Mouse (Mus musculus): ENCODE results near the gene Ksr1. TPM values are rescaled to one million over a fixed set of nuclear protein-coding genes. Genes with fewer than 3 reads are reported as not detected.

Gene Ksr1
- polyA plus RNA-seq, 1 experiment from 2014 or later, result 5.7 TPM

DNA sequence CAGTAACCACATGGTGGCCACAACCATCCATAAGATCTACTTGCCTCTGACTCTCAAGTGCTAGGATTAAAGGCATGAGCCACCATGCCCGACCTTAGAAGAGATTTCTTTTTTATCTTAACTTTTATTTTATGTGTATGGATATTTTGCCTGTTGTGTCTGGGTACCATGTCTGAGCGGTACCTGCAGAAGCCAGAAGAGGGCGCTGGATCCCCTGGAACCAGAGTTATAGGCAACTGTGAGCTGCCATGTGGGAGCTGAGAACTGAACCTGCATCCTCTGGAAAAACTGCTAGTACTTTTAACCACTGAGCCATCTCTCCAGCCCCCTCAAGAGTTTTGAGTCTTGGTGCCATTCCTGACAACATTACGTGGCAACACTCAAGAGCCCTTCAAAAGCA is 97.3 kb downstream of the Ksr1 start:
- Histone ChIP-seq H3K4me1 (ENCODE audit: control insufficient read depth, insufficient read depth, low read length) (peaks cover 3% of the 10 kb centered on the region; the same call in 1 of the 2 replicates), H3K9ac (ENCODE audit: low read length) (no peak overlapping the region), H3K27ac (ENCODE audit: low read depth, low read length) (no peak overlapping the region), H3K4me2 (ENCODE audit: low read depth) (no peak overlapping the region), H3K9me3 (ENCODE audit: control insufficient read depth, low read length) (no peaks in the 10 kb centered on the region), H3K27me3 (ENCODE audit: control insufficient read depth, insufficient read depth, low read length) (no peaks in the 10 kb centered on the region), H3K4me3 (ENCODE audit: low read depth, low read length) (no peak overlapping the region), H3K36me3 (ENCODE audit: control insufficient read depth, insufficient read depth, low read length) (no peaks in the 10 kb centered on the region)
- ATAC-seq (ENCODE audit: insufficient read depth, low FRiP score, low TSS enrichment), result no peak
- WGBS, result 85% methylated on average over 4 of the region's 4 CpGs
- DNase-seq (ENCODE audit: low spot score), result no peak

- Histone ChIP-seq H3K4me2 (ENCODE audit: low read depth) (no peak overlapping the region), H3K27ac (ENCODE audit: low read depth, low read length) (no peak overlapping the region; the same call in 1 of the 2 replicates)
Observed at GRCm38 (mm10) chr11:79047180-79047727, 99.0 kb downstream of the Ksr1 start.

GRCm38 (mm10) chr11:79046561-79047155 is 99.5 kb downstream of the Ksr1 start:
- 63% methylated on average over 8 of the region's 8 CpGs for WGBS
- Histone ChIP-seq H3K4me3 (ENCODE audit: low read depth, low read length) (no peak overlapping the region), H3K4me2 (ENCODE audit: low read depth) (no peak overlapping the region), H3K36me3 (ENCODE audit: control insufficient read depth, insufficient read depth, low read length) (no peaks in the 10 kb centered on the region), H3K27me3 (ENCODE audit: control insufficient read depth, insufficient read depth, low read length) (no peaks in the 10 kb centered on the region), H3K9me3 (ENCODE audit: control insufficient read depth, low read length) (no peaks in the 10 kb centered on the region), H3K9ac (ENCODE audit: low read length) (no peak overlapping the region), H3K27ac (ENCODE audit: low read depth, low read length) (no peak overlapping the region), H3K4me1 (ENCODE audit: control insufficient read depth, insufficient read depth, low read length) (peaks cover 3% of the 10 kb centered on the region; the same call in 1 of the 2 replicates)
- ATAC-seq (ENCODE audit: insufficient read depth, low FRiP score, low TSS enrichment) (no peak), DNase-seq (ENCODE audit: low spot score) (no peak)

More at GRCm38 (mm10) chr11:79047180-79047727, 99.0 kb downstream of the Ksr1 start:
- Histone ChIP-seq H3K36me3 (ENCODE audit: control insufficient read depth, insufficient read depth, low read length) (no peaks in the 10 kb centered on the region), H3K9ac (ENCODE audit: low read length) (no peak overlapping the region), H3K27me3 (ENCODE audit: control insufficient read depth, insufficient read depth, low read length) (no peaks in the 10 kb centered on the region), H3K9me3 (ENCODE audit: control insufficient read depth, low read length) (no peaks in the 10 kb centered on the region), H3K4me3 (ENCODE audit: low read depth, low read length) (no peak overlapping the region), H3K4me1 (ENCODE audit: control insufficient read depth, insufficient read depth, low read length) (peaks cover 3% of the 10 kb centered on the region; the same call in 1 of the 2 replicates)
- ATAC-seq (ENCODE audit: insufficient read depth, low FRiP score, low TSS enrichment) (no peak), DNase-seq (ENCODE audit: low spot score) (no peak)
- WGBS, result 67% methylated on average over 11 of the region's 11 CpGs

- Histone ChIP-seq H3K9ac (ENCODE audit: low read length) (no peak overlapping the region), H3K27me3 (ENCODE audit: control insufficient read depth, insufficient read depth, low read length) (no peaks in the 10 kb centered on the region), H3K4me1 (ENCODE audit: control insufficient read depth, insufficient read depth, low read length) (peaks cover 3% of the 10 kb centered on the region; the same call in 1 of the 2 replicates), H3K36me3 (ENCODE audit: control insufficient read depth, insufficient read depth, low read length) (no peaks in the 10 kb centered on the region), H3K4me2 (ENCODE audit: low read depth) (no peak overlapping the region), H3K4me3 (ENCODE audit: low read depth, low read length) (no peak overlapping the region), H3K9me3 (ENCODE audit: control insufficient read depth, low read length) (no peaks in the 10 kb centered on the region), H3K27ac (ENCODE audit: low read depth, low read length) (no peak overlapping the region)
- WGBS, result 89% methylated on average over 9 of the region's 9 CpGs
- DNase-seq (ENCODE audit: low spot score), result no peak
- no peak for ATAC-seq (ENCODE audit: insufficient read depth, low FRiP score, low TSS enrichment)
Observed at GRCm38 (mm10) chr11:79045231-79045630, 101.0 kb downstream of the Ksr1 start.

DNA sequence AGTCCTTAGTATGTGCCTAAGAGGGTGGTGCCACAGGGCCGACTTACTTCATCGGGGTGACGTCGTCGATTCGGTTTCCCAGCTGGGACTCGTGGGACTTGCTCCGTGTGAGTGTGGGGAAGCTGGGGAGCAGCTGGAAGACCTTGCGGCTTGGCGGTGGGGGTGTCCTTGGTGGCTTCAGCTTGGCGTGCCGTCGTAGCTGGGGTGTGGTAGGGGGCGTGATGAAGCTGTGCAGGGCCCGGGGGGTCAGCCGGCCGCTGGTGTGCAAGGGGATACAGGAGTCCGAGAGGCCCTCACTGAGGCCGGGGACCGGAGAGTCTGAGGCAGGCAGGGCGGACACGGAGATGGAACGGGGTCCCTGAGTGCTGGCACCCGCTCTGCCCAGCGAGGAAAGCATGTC is 101.4 kb downstream of the Ksr1 start:
- no peaks in the 10 kb centered on the region for H3K9me3 ChIP-seq (ENCODE audit: control insufficient read depth, low read length)
- no peak overlapping the region for H3K4me2 ChIP-seq (ENCODE audit: low read depth)
- 97% methylated on average over 25 of the region's 25 CpGs for WGBS
- no peaks in the 10 kb centered on the region for H3K27me3 ChIP-seq (ENCODE audit: control insufficient read depth, insufficient read depth, low read length)
- H3K36me3 ChIP-seq (ENCODE audit: control insufficient read depth, insufficient read depth, low read length), result no peaks in the 10 kb centered on the region
- ATAC-seq (ENCODE audit: insufficient read depth, low FRiP score, low TSS enrichment) (no peak), DNase-seq (ENCODE audit: low spot score) (no peak)
- H3K27ac ChIP-seq (ENCODE audit: low read depth, low read length), result no peak overlapping the region
- no peak overlapping the region for H3K9ac ChIP-seq (ENCODE audit: low read length)
- peaks cover 3% of the 10 kb centered on the region; the same call in 1 of the 2 replicates for H3K4me1 ChIP-seq (ENCODE audit: control insufficient read depth, insufficient read depth, low read length)
- no peak overlapping the region for H3K4me3 ChIP-seq (ENCODE audit: low read depth, low read length)

GRCm38 (mm10) chr11:79041908-79042430 is 104.2 kb downstream of the Ksr1 start:
- Histone ChIP-seq H3K9ac (ENCODE audit: low read length) (no peak overlapping the region), H3K9me3 (ENCODE audit: control insufficient read depth, low read length) (no peaks in the 10 kb centered on the region), H3K4me2 (ENCODE audit: low read depth) (no peak overlapping the region), H3K4me1 (ENCODE audit: control insufficient read depth, insufficient read depth, low read length) (no peaks in the 10 kb centered on the region; the same call in 1 of the 2 replicates), H3K36me3 (ENCODE audit: control insufficient read depth, insufficient read depth, low read length) (no peaks in the 10 kb centered on the region), H3K27me3 (ENCODE audit: control insufficient read depth, insufficient read depth, low read length) (no peaks in the 10 kb centered on the region), H3K27ac (ENCODE audit: low read depth, low read length) (no peak overlapping the region), H3K4me3 (ENCODE audit: low read depth, low read length) (no peak overlapping the region)
- WGBS, result 69% methylated on average over 14 of the region's 14 CpGs
- DNase-seq (ENCODE audit: low spot score), result no peak
- no peak for ATAC-seq (ENCODE audit: insufficient read depth, low FRiP score, low TSS enrichment)

GRCm38 (mm10) chr11:79039488-79039887 is 106.7 kb downstream of the Ksr1 start:
- H3K27me3 ChIP-seq (ENCODE audit: control insufficient read depth, insufficient read depth, low read length), result no peaks in the 10 kb centered on the region
- no peak overlapping the region for H3K4me3 ChIP-seq (ENCODE audit: low read depth, low read length)
- ATAC-seq (ENCODE audit: insufficient read depth, low FRiP score, low TSS enrichment) (no peak), DNase-seq (ENCODE audit: low spot score) (no peak)
- H3K36me3 ChIP-seq (ENCODE audit: control insufficient read depth, insufficient read depth, low read length), result no peaks in the 10 kb centered on the region
- H3K27ac ChIP-seq (ENCODE audit: low read depth, low read length), result no peak overlapping the region
- WGBS, result 59% methylated on average over 2 of the region's 2 CpGs
- no peak overlapping the region for H3K4me2 ChIP-seq (ENCODE audit: low read depth)
- no peak overlapping the region for H3K9ac ChIP-seq (ENCODE audit: low read length)
- no peaks in the 10 kb centered on the region for H3K4me1 ChIP-seq (ENCODE audit: control insufficient read depth, insufficient read depth, low read length)
- no peaks in the 10 kb centered on the region for H3K9me3 ChIP-seq (ENCODE audit: control insufficient read depth, low read length)

DNA sequence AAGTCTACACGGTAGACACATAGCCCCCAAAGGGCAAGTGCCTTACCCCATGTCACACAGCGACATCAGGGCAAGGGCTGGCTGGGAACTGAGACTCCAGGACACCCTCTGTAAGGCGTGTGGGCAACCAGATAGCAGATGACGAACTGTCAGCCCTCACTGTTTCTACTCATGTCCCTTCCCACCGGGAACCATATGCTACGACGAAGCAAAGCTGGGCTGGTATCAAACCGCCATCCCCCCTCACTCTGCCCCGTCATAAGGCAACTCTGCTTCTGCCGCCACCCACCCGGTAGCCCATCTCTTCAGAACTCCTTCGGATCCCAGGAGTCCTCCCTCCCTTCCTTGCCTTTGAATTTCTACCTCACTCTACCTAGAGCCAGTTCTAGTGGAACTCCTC is 108.7 kb downstream of the Ksr1 start:
- Histone ChIP-seq H3K4me1 (ENCODE audit: control insufficient read depth, insufficient read depth, low read length) (no peaks in the 10 kb centered on the region), H3K9ac (ENCODE audit: low read length) (no peak overlapping the region), H3K4me2 (ENCODE audit: low read depth) (no peak overlapping the region), H3K4me3 (ENCODE audit: low read depth, low read length) (no peak overlapping the region), H3K27me3 (ENCODE audit: control insufficient read depth, insufficient read depth, low read length) (no peaks in the 10 kb centered on the region), H3K36me3 (ENCODE audit: control insufficient read depth, insufficient read depth, low read length) (no peaks in the 10 kb centered on the region), H3K9me3 (ENCODE audit: control insufficient read depth, low read length) (no peaks in the 10 kb centered on the region), H3K27ac (ENCODE audit: low read depth, low read length) (no peak overlapping the region)
- 83% methylated on average over 12 of the region's 12 CpGs for WGBS
- DNase-seq (ENCODE audit: low spot score), result no peak
- ATAC-seq (ENCODE audit: insufficient read depth, low FRiP score, low TSS enrichment), result no peak

DNA sequence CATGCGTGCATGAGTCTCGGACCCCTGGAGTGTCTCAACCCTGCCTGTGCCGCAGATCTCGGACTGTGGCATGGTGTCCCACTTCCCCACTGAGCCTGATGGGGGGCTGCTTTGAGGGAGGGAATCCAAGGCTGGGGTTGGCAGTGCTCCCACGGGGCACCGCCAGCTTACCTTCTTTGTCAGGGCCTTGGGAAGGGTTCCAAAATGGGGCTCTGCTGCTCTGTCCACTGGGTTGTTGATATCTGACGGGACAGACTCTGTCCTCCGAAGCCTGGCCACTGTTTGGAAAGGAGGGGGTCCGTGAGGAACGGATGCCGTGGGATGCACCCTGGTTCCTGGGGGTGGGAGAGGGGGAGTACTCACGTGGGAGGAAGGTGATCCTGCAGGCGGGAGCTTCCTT is 109.9 kb downstream of the Ksr1 start:
- H3K36me3 ChIP-seq (ENCODE audit: control insufficient read depth, insufficient read depth, low read length), result no peaks in the 10 kb centered on the region
- no peaks in the 10 kb centered on the region for H3K9me3 ChIP-seq (ENCODE audit: control insufficient read depth, low read length)
- no peaks in the 10 kb centered on the region for H3K4me1 ChIP-seq (ENCODE audit: control insufficient read depth, insufficient read depth, low read length)
- DNase-seq (ENCODE audit: low spot score), result no peak
- no peak overlapping the region for H3K4me2 ChIP-seq (ENCODE audit: low read depth)
- H3K4me3 ChIP-seq (ENCODE audit: low read depth, low read length), result no peak overlapping the region
- H3K27me3 ChIP-seq (ENCODE audit: control insufficient read depth, insufficient read depth, low read length), result no peaks in the 10 kb centered on the region
- no peak overlapping the region for H3K27ac ChIP-seq (ENCODE audit: low read depth, low read length)
- WGBS, result 88% methylated on average over 13 of the region's 13 CpGs
- no peak for ATAC-seq (ENCODE audit: insufficient read depth, low FRiP score, low TSS enrichment)
- H3K9ac ChIP-seq (ENCODE audit: low read length), result no peak overlapping the region

All from neural tube, embryonic 11.5 days (tissue).